Mouse (Mus musculus): Measurements from ENCODE around the gene Dennd6b. TPM values are rescaled to one million over a fixed set of nuclear protein-coding genes. Genes with fewer than 3 reads are reported as not detected.

The Dennd6b gene
- polyA plus RNA-seq, 1 experiment from 2014 or later: 4.4 TPM

- DNase-seq (ENCODE audit: low spot score): peak; percentile 44
- Histone ChIP-seq H3K9me3 (ENCODE audit: low read length) (no peaks in the 10 kb centered on the region), H3K27me3 (replicated peaks; ENCODE audit: insufficient read depth, low read length) (peaks cover 14% of the 10 kb centered on the region), H3K36me3 (ENCODE audit: insufficient read depth, low read length) (peaks cover 7% of the 10 kb centered on the region; the same call in 1 of the 2 replicates), H3K4me1 (ENCODE audit: insufficient read depth, low read depth, low read length) (peaks cover 13% of the 10 kb centered on the region), H3K9ac (replicated peaks; ENCODE audit: low read depth) (no peak overlapping the region), H3K4me2 (replicated peaks; ENCODE audit: low read depth, low read length) (peak overlapping the region; percentile 91), H3K27ac (ENCODE audit: low read length) (no peak overlapping the region), H3K4me3 (ENCODE audit: low read depth, low read length) (peak overlapping the region; percentile 67)
- ATAC-seq: peak; percentile 20; the same call in 1 of the 2 replicates
- no peak for TF ChIP-seq EP300 (IDR thresholded peaks at IDR 0.05)
- peak; percentile 15 for TF ChIP-seq CTCF (IDR thresholded peaks at IDR 0.05)
- WGBS: 5% methylated on average over 13 of the region's 13 CpGs
Observed at GRCm38 (mm10) chr15:89150041-89150390, 46.3 kb downstream of the Dennd6b start.

- TF ChIP-seq CTCF (IDR thresholded peaks at IDR 0.05): no peak
- TF ChIP-seq EP300 (IDR thresholded peaks at IDR 0.05): no peak
- Histone ChIP-seq H3K9ac (replicated peaks; ENCODE audit: low read depth) (peak within 1 kb of the TSS; percentile 50), H3K27ac (ENCODE audit: low read length) (no peak within 1 kb of the TSS), H3K27me3 (replicated peaks; ENCODE audit: insufficient read depth, low read length) (peaks cover 14% of the 10 kb centered on the region), H3K4me1 (ENCODE audit: insufficient read depth, low read depth, low read length) (peaks cover 13% of the 10 kb centered on the region), H3K9me3 (ENCODE audit: low read length) (no peaks in the 10 kb centered on the region), H3K4me2 (replicated peaks; ENCODE audit: low read depth, low read length) (peak within 1 kb of the TSS; percentile 91), H3K4me3 (ENCODE audit: low read depth, low read length) (peak within 1 kb of the TSS; percentile 67), H3K36me3 (ENCODE audit: insufficient read depth, low read length) (peaks cover 4% of the 10 kb centered on the region; the same call in 1 of the 2 replicates)
- peak; percentile 48 for DNase-seq (ENCODE audit: low spot score)
- ATAC-seq: peak; percentile 76
- WGBS: 2% methylated on average over 40 of the region's 61 CpGs
Observed at GRCm38 (mm10) chr15:89149271-89150040, 46.8 kb downstream of the Dennd6b start, which contains the start of gene Mapk11. Gene Mapk11 (minus strand): TSS chr15:89149628.

- TF ChIP-seq EP300 (IDR thresholded peaks at IDR 0.05): no peak
- no peak for ATAC-seq
- Histone ChIP-seq H3K9me3 (ENCODE audit: low read length) (no peaks in the 10 kb centered on the region), H3K4me3 (ENCODE audit: low read depth, low read length) (peak overlapping the region; percentile 67), H3K9ac (replicated peaks; ENCODE audit: low read depth) (peak overlapping the region; percentile 50), H3K27me3 (replicated peaks; ENCODE audit: insufficient read depth, low read length) (peaks cover 14% of the 10 kb centered on the region), H3K4me2 (replicated peaks; ENCODE audit: low read depth, low read length) (peak overlapping the region; percentile 91), H3K27ac (ENCODE audit: low read length) (no peak overlapping the region), H3K4me1 (ENCODE audit: insufficient read depth, low read depth, low read length) (peaks cover 13% of the 10 kb centered on the region), H3K36me3 (ENCODE audit: insufficient read depth, low read length) (no peaks in the 10 kb centered on the region)
- WGBS: 7% methylated on average over 25 of the region's 25 CpGs
- DNase-seq (ENCODE audit: low spot score): no peak
Observed at GRCm38 (mm10) chr15:89148496-89149270, 47.6 kb downstream of the Dennd6b start.

- H3K4me1 ChIP-seq (ENCODE audit: insufficient read depth, low read depth, low read length): peaks cover 13% of the 10 kb centered on the region
- DNase-seq (ENCODE audit: low spot score) (no peak), ATAC-seq (no peak)
- H3K4me3 ChIP-seq (ENCODE audit: low read depth, low read length): no peak overlapping the region
- H3K27me3 ChIP-seq (replicated peaks; ENCODE audit: insufficient read depth, low read length): peaks cover 14% of the 10 kb centered on the region
- H3K9me3 ChIP-seq (ENCODE audit: low read length): no peaks in the 10 kb centered on the region
- WGBS: 60% methylated on average over 4 of the region's 4 CpGs
- no peak overlapping the region for H3K9ac ChIP-seq (replicated peaks; ENCODE audit: low read depth)
- no peak overlapping the region for H3K27ac ChIP-seq (ENCODE audit: low read length)
- no peaks in the 10 kb centered on the region for H3K36me3 ChIP-seq (ENCODE audit: insufficient read depth, low read length)
- TF ChIP-seq EP300 (IDR thresholded peaks at IDR 0.05) (no peak), CTCF (IDR thresholded peaks at IDR 0.05) (no peak)
- no peak overlapping the region for H3K4me2 ChIP-seq (replicated peaks; ENCODE audit: low read depth, low read length)
Observed at GRCm38 (mm10) chr15:89147895-89148294, 48.4 kb downstream of the Dennd6b start.

- no peak overlapping the region for H3K27ac ChIP-seq (ENCODE audit: low read length)
- TF ChIP-seq CTCF (IDR thresholded peaks at IDR 0.05): no peak
- no peak overlapping the region for H3K9ac ChIP-seq (replicated peaks; ENCODE audit: low read depth)
- H3K4me1 ChIP-seq (ENCODE audit: insufficient read depth, low read depth, low read length): peaks cover 13% of the 10 kb centered on the region
- H3K9me3 ChIP-seq (ENCODE audit: low read length): no peaks in the 10 kb centered on the region
- 19% methylated on average over 10 of the region's 10 CpGs for WGBS
- no peak overlapping the region for H3K4me2 ChIP-seq (replicated peaks; ENCODE audit: low read depth, low read length)
- H3K27me3 ChIP-seq (replicated peaks; ENCODE audit: insufficient read depth, low read length): peaks cover 14% of the 10 kb centered on the region
- no peak for ATAC-seq
- no peak for DNase-seq (ENCODE audit: low spot score)
- no peak overlapping the region for H3K4me3 ChIP-seq (ENCODE audit: low read depth, low read length)
- no peaks in the 10 kb centered on the region for H3K36me3 ChIP-seq (ENCODE audit: insufficient read depth, low read length)
Observed at GRCm38 (mm10) chr15:89147456-89147855, 48.8 kb downstream of the Dennd6b start.

GRCm38 (mm10) chr15:89147024-89147423 is 49.3 kb downstream of the Dennd6b start:
- ATAC-seq (no peak), DNase-seq (ENCODE audit: low spot score) (no peak)
- Histone ChIP-seq H3K4me1 (ENCODE audit: insufficient read depth, low read depth, low read length) (peaks cover 13% of the 10 kb centered on the region), H3K27me3 (replicated peaks; ENCODE audit: insufficient read depth, low read length) (peaks cover 14% of the 10 kb centered on the region), H3K27ac (ENCODE audit: low read length) (no peak overlapping the region), H3K9me3 (ENCODE audit: low read length) (no peaks in the 10 kb centered on the region), H3K4me3 (ENCODE audit: low read depth, low read length) (0 out of 2 replicates have a peak overlapping the region, but pooled peaks have one; percentile 8), H3K4me2 (replicated peaks; ENCODE audit: low read depth, low read length) (peak overlapping the region; percentile 42), H3K36me3 (ENCODE audit: insufficient read depth, low read length) (no peaks in the 10 kb centered on the region), H3K9ac (replicated peaks; ENCODE audit: low read depth) (no peak overlapping the region)
- no peak for TF ChIP-seq EP300 (IDR thresholded peaks at IDR 0.05)
- TF ChIP-seq CTCF (IDR thresholded peaks at IDR 0.05): no peak
- WGBS: 9% methylated on average over 15 of the region's 16 CpGs

Measured in lung, postnatal 0 days (tissue).